Mouse (Mus musculus) Patski (cell line): ENCODE measurements around the gene Dennd1b. TPM values are rescaled to one million over a fixed set of nuclear protein-coding genes. Genes with fewer than 3 reads are reported as not detected.
A peak's percentile ranks its signal among the peaks of the same experiment; 100 is the strongest.

Source experiments
- ATAC-seq: fragments of 100-300 bp; one replicate; pipeline ENCODE4 v1.8.0; 2021
- CTCF ChIA-PET: fragments of 350-600 bp; sonication (Branson Sonifier 250); formaldehyde crosslinking; loops from one replicate; lab custom pipeline; 2022; ENCODE audit warnings: inconsistent platforms; lab: Charles Lee
- POLR2A ChIA-PET: fragments of 350-600 bp; sonication (Branson Sonifier 250); formaldehyde crosslinking; loops from one replicate; lab custom pipeline; 2022; ENCODE audit warnings: antibody characterized with exemption, inconsistent platforms; lab: Charles Lee
- DNase-seq: peaks from one replicate; pipeline ENCODE4 v3.0.0-alpha.2; 2011; ENCODE audit warnings: low read depth, low spot score
- H3K27me3 ChIP-seq: fragments of 371-371 bp; one replicate; pipeline ENCODE4 v1.5.1; 2021
- CTCF ChIP-seq: fragments of 100-300 bp; IDR thresholded peaks from one replicate; pipeline ENCODE4 v1.5.1; 2021
- in situ Hi-C: fragments of 300-500 bp; cut with MboI; formaldehyde crosslinking; loops from 3 replicates; pipeline ENCODE4 v1.11.1; 2018; ENCODE audit warnings: low pct_unique_long_range_greater_than_20kb, mixed read lengths
- polyA plus RNA-seq: library from polyadenylated mRNA; unstranded; gene quantifications from one replicate; pipeline ENCODE4 v1.2.3, GENCODE M21; 2021

The Dennd1b gene
- polyA plus RNA-seq, 1 experiment from 2014 or later: 12.3 TPM

GRCm38 (mm10) chr1:138936169-138936568, 27.1 kb upstream of the Dennd1b start:
- ChIA-PET CTCF (interaction anchor here (0.9 kb wide), 1 partner anchor 26 kb away, joined by 3 read pairs; no protein-coding TSS in a partner anchor), POLR2A (interaction anchor here (0.9 kb wide), 1 partner anchor 19 kb away, joined by 3 read pairs; no protein-coding TSS in a partner anchor)
- H3K27me3 ChIP-seq: no peaks in the 10 kb centered on the region
- ATAC-seq (no peak), DNase-seq (peak; percentile 34)
- TF ChIP-seq CTCF: no peak
- in situ Hi-C loops: no loop called here

GRCm38 (mm10) chr1:138937686-138938370, 25.4 kb upstream of the Dennd1b start:
- CTCF ChIA-PET: interaction anchor here (1.0 to 1.2 kb wide), 2 partner anchors 28 to 80 kb away, joined by 3 read pairs; no protein-coding TSS in a partner anchor
- TF ChIP-seq CTCF: no peak
- in situ Hi-C loops: no loop called here

DNA sequence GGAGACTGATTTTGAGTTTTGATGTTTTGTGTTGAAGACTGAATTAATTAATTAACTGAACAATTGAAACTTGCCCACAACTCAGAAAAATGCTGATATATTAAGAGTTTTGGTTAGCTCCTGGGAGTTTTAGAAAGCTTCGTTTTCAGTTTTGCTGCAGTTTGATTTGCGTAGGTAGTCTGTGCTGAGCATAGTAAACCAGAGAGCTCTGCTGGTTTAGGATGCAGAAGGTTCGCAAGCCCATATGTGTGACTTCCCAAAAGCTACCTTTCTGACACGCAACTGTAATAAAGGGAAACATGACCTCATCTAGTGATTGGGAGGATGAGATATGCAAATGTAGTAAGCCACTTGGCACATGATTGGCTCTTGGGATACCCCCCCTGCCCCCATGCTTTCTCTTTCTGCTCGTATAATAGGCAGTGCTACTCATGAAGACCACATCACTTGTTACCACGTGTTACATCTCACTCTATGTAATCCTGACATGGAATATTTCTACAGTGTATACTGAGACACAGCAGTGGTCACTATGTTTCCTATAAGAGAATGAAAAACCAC, 23.6 kb upstream of the Dennd1b start:
- CTCF ChIA-PET: interaction anchor here (2.5 kb wide), 1 partner anchor 8 kb away, joined by 7 read pairs; no protein-coding TSS in a partner anchor
- DNase-seq (no peak), ATAC-seq (no peak)
- no peaks in the 10 kb centered on the region for H3K27me3 ChIP-seq
- in situ Hi-C loops: no loop called here
- POLR2A ChIA-PET: interaction anchor here (0.6 kb wide), 1 partner anchor 116 kb away, joined by 3 read pairs; no protein-coding TSS in a partner anchor
- no peak for TF ChIP-seq CTCF

More at GRCm38 (mm10) chr1:138937686-138938370, 25.4 kb upstream of the Dennd1b start:
- ATAC-seq: no peak
- no peak for DNase-seq
- H3K27me3 ChIP-seq: no peaks in the 10 kb centered on the region
- POLR2A ChIA-PET: no interaction called here

DNA sequence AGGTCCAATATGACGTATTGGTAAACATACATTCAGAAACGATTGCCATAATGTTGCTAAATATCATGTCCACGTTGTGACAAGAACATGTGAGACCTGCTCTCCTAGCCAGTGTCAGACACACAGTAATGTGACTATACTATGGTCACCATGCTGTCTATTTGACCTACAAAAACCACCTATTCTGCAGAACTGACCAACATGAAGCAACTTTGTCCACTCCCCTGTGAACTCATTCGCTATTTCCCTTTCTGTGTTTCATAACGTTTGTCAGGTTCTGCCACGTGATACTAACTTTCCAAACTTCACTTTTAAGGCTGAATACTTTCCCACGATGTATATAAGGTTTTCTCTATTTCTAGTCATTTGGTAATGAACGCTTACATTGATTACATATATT, 22.8 kb upstream of the Dennd1b start:
- in situ Hi-C loops: no loop called here
- ChIA-PET POLR2A (interaction anchor here (0.6 kb wide), 1 partner anchor 117 kb away, joined by 3 read pairs; no protein-coding TSS in a partner anchor), CTCF (interaction anchor here (2.5 kb wide), 1 partner anchor 9 kb away, joined by 7 read pairs; no protein-coding TSS in a partner anchor)
- no peak for TF ChIP-seq CTCF
- DNase-seq (no peak), ATAC-seq (no peak)
- no peaks in the 10 kb centered on the region for H3K27me3 ChIP-seq

- POLR2A ChIA-PET: no interaction called here
- CTCF ChIA-PET: interaction anchor here (1.8 kb wide), 1 partner anchor 10 kb away, joined by 6 read pairs; no protein-coding TSS in a partner anchor
- no peak for ATAC-seq
- TF ChIP-seq CTCF: no peak
- H3K27me3 ChIP-seq: no peaks in the 10 kb centered on the region
- DNase-seq: no peak
- in situ Hi-C loops: loop anchor here (25.0 kb wide), 1 partner anchor 615 kb away; no protein-coding TSS in a partner anchor
These were observed 11.1 kb upstream of the Dennd1b start for GRCm38 (mm10) chr1:138952173-138952572.

- ATAC-seq (no peak), DNase-seq (no peak)
- no peaks in the 10 kb centered on the region for H3K27me3 ChIP-seq
- no peak for TF ChIP-seq CTCF
- POLR2A ChIA-PET: interaction anchor here (0.5 kb wide), 1 partner anchor 19 kb away, joined by 3 read pairs; no protein-coding TSS in a partner anchor
- CTCF ChIA-PET: interaction anchor here (0.7 to 1.2 kb wide), 2 partner anchors 25 to 47 kb away, joined by 3 read pairs; no protein-coding TSS in a partner anchor
- in situ Hi-C loops: loop anchor here (25.0 kb wide), 1 partner anchor 618 kb away; no protein-coding TSS in a partner anchor
These were observed 8.3 kb upstream of the Dennd1b start for GRCm38 (mm10) chr1:138954978-138955377.

DNA sequence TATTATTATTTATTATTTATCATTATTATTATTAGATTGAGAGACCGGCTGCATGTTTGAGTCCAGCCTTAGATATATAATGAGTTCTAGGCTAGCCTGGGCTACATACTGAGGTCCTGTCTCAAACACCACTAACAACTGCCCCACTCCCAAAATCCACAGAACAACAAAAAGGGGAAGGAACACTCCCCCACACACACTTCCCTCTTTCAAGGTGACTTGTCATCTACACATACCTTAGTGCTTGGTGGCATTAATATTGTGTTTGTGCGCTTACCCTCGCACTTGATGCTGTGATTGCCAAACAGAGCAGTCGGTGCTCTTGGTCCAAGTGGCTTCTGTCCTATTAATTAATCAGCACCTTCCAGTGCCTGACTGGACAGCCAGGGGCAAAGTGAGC, 7.8 kb upstream of the Dennd1b start:
- ChIA-PET POLR2A (interaction anchor here (0.5 kb wide), 1 partner anchor 20 kb away, joined by 3 read pairs; no protein-coding TSS in a partner anchor), CTCF (interaction anchor here (0.7 kb wide), 1 partner anchor 47 kb away, joined by 3 read pairs; no protein-coding TSS in a partner anchor)
- H3K27me3 ChIP-seq: no peaks in the 10 kb centered on the region
- TF ChIP-seq CTCF: no peak
- DNase-seq (no peak), ATAC-seq (no peak)
- in situ Hi-C loops: loop anchor here (25.0 kb wide), 1 partner anchor 618 kb away; no protein-coding TSS in a partner anchor

DNA sequence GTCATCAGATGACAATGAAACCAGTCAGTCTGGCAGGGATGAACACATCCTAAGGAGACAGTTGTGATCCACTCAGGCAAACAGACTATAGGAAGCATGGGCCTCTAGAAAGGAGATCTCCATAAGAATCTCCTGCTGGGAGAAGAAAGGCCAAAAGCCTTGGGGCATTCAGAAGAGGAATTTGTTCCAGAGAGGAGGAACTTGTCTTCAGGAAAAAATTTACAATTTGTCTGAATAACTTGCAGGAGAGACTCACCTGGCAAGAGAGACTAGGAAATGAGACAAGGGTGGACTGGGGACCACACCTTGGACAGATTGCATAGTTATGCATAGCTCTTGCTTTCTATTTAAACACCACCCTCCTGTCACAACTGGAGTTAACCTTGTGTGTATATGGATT, 6.7 kb upstream of the Dennd1b start:
- no peaks in the 10 kb centered on the region for H3K27me3 ChIP-seq
- ATAC-seq: no peak
- CTCF ChIA-PET: interaction anchor here (1.0 kb wide), 1 partner anchor 15 kb away, joined by 4 read pairs; no protein-coding TSS in a partner anchor
- in situ Hi-C loops: loop anchor here (25.0 kb wide), 1 partner anchor 619 kb away; no protein-coding TSS in a partner anchor
- no peak for TF ChIP-seq CTCF
- no peak for DNase-seq
- POLR2A ChIA-PET: no interaction called here

DNA sequence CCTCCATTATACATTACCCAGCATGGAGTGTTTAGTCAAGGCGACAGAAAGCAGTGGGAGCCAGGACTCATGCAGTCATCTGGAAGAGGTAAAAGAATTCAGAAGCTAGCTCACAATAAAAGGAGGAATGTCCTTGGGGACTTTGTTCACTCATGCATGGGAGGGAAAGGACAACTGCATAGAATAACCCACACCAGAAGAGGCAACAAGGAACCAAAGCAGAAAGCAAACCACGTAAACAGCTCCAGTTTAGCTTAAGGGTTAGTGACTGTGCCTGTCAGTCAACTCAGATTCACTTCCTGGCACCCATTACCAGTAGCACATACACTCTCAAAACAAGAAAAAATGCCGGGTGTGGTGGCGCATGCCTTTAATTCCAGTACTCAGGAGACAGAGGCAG, 6.1 kb upstream of the Dennd1b start:
- H3K27me3 ChIP-seq: no peaks in the 10 kb centered on the region
- ChIA-PET CTCF (interaction anchor here (1.0 kb wide), 1 partner anchor 15 kb away, joined by 4 read pairs; no protein-coding TSS in a partner anchor), POLR2A (no interaction called here)
- in situ Hi-C loops: loop anchor here (25.0 kb wide), 1 partner anchor 620 kb away; no protein-coding TSS in a partner anchor
- TF ChIP-seq CTCF: no peak
- DNase-seq (no peak), ATAC-seq (peak; percentile 42)

- CTCF ChIA-PET: no interaction called here
- POLR2A ChIA-PET: interaction anchor here (0.6 kb wide), 1 partner anchor 112 kb away, joined by 4 read pairs; no protein-coding TSS in a partner anchor
These were observed 4.4 kb upstream of the Dennd1b start for GRCm38 (mm10) chr1:138958863-138959262.

More at GRCm38 (mm10) chr1:138958863-138959262, 4.4 kb upstream of the Dennd1b start:
- in situ Hi-C loops: loop anchor here (25.0 kb wide), 1 partner anchor 622 kb away; no protein-coding TSS in a partner anchor
- H3K27me3 ChIP-seq: no peaks in the 10 kb centered on the region
- no peak for TF ChIP-seq CTCF
- ATAC-seq: no peak
- DNase-seq: no peak
